Mouse (Mus musculus): ENCODE measurements around the gene 2310022A10Rik. TPM values are rescaled to one million over a fixed set of nuclear protein-coding genes. Genes with fewer than 3 reads are reported as not detected.

2310022A10Rik gene
- total and polyA plus RNA-seq, 3 experiments = 5.2 to 61.2 (median 26.0) TPM

DNA sequence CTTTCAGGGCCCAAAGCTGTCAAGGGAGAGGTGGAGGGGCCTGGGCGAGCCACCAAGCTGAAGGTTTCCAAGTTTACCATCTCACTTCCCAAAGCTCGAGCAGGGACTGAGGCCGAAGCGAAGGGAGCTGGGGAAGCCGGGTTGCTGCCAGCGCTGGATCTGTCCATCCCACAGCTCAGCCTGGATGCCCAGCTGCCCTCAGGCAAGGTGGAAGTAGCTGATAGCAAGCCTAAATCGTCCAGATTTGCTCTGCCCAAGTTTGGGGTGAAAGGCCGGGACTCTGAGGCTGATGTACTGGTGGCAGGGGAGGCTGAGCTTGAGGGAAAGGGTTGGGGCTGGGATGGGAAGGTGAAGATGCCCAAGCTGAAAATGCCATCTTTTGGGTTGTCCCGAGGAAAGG is 34.7 kb upstream of the 2310022A10Rik start:
- DNase-seq (ENCODE audit: low spot score) (no peak), ATAC-seq (ENCODE audit: extremely low read depth, insufficient number of reproducible peaks, low FRiP score, poor library complexity, severe bottlenecking) (no peak)
- no peak for TF ChIP-seq GATA2 (IDR thresholded peaks at IDR 0.05; ENCODE audit: borderline replicate concordance, low read depth, low read length)
- no peak for TF ChIP-seq POLR2AphosphoS5 (IDR thresholded peaks at IDR 0.05; ENCODE audit: insufficient replicate concordance, low read depth, low read length)
- TF ChIP-seq GATA1 (IDR thresholded peaks at IDR 0.05; ENCODE audit: borderline replicate concordance, low read length) = no peak
- TF ChIP-seq TAL1 (conservative IDR thresholded peaks at IDR 0.05; ENCODE audit: low read depth, low read length) = no peak
- no peak for TF ChIP-seq CTCF (IDR thresholded peaks at IDR 0.05; ENCODE audit: low read depth, low read length)
- Histone ChIP-seq H3K9me3 (replicated peaks) (peaks cover 6% of the 10 kb centered on the region), H3K27me3 (ENCODE audit: insufficient read depth, low read length) (peaks cover 8% of the 10 kb centered on the region; the same call in 1 of the 2 replicates), H3K36me3 (replicated peaks) (peaks cover 25% of the 10 kb centered on the region), H3K4me3 (ENCODE audit: low read depth, low read length) (no peak overlapping the region), H3K4me1 (ENCODE audit: insufficient read depth, low read depth, low read length) (no peaks in the 10 kb centered on the region; the same call in 1 of the 2 replicates)

DNA sequence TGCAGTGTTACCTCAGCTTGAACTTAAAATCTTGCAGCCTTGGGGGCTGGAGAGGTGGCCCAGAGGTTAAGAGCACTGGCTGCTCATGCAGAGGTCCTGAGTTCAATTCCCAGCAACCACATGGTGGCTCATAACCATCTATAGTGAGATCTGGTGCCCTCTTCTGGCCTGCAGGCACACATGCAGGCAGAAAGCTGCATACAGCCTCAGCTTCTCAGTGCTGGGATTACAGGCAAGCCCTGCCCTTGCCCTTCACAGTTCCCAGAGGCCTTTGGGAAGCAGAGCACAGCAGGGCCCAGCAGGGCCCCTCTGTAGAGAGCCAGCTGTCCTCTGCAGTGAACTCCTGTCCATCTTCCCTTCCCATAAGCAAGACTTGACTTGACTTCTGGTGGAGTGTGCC is 32.9 kb upstream of the 2310022A10Rik start:
- H3K27me3 ChIP-seq (ENCODE audit: insufficient read depth, low read length) = peaks cover 15% of the 10 kb centered on the region
- no peak for ATAC-seq (ENCODE audit: extremely low read depth, insufficient number of reproducible peaks, low FRiP score, poor library complexity, severe bottlenecking)

DNA sequence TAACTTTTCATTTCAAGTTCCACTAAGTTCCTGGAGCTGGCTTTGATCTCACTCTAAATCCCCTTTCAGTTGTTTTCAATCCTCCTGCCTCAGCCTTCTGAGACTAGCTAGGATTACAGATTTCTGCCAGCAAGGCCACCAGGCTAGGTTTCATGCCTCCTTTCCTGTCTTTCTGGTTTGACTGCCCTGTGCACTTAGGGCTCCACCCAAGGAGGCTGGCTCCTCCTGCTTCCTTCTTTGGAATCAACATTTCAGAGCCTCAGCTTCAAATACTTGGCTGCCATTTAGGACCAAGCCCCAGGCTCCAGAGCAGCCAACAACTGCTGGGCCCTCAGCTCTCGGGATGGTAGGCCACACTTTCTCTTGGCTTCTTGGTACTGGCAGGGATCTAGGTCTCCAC is 32.4 kb upstream of the 2310022A10Rik start:
- Histone ChIP-seq H3K27me3 (ENCODE audit: insufficient read depth, low read length) (peaks cover 15% of the 10 kb centered on the region), H3K9me3 (replicated peaks) (peaks cover 6% of the 10 kb centered on the region), H3K36me3 (replicated peaks) (peaks cover 19% of the 10 kb centered on the region), H3K4me3 (ENCODE audit: low read depth, low read length) (no peak overlapping the region), H3K4me1 (ENCODE audit: insufficient read depth, low read depth, low read length) (peaks cover under 1% of the 10 kb centered on the region; the same call in 1 of the 2 replicates)
- DNase-seq (ENCODE audit: low spot score) (no peak), ATAC-seq (ENCODE audit: extremely low read depth, insufficient number of reproducible peaks, low FRiP score, poor library complexity, severe bottlenecking) (no peak)
- no peak for TF ChIP-seq CTCF (IDR thresholded peaks at IDR 0.05; ENCODE audit: low read depth, low read length)
- no peak for TF ChIP-seq GATA2 (IDR thresholded peaks at IDR 0.05; ENCODE audit: borderline replicate concordance, low read depth, low read length)
- TF ChIP-seq POLR2AphosphoS5 (IDR thresholded peaks at IDR 0.05; ENCODE audit: insufficient replicate concordance, low read depth, low read length) = no peak
- TF ChIP-seq GATA1 (IDR thresholded peaks at IDR 0.05; ENCODE audit: borderline replicate concordance, low read length) = no peak
- TF ChIP-seq TAL1 (conservative IDR thresholded peaks at IDR 0.05; ENCODE audit: low read depth, low read length) = no peak

More for the DNA sequence above, 32.9 kb upstream of the 2310022A10Rik start:
- Histone ChIP-seq H3K9me3 (replicated peaks) (peaks cover 6% of the 10 kb centered on the region), H3K4me1 (ENCODE audit: insufficient read depth, low read depth, low read length) (no peaks in the 10 kb centered on the region; the same call in 1 of the 2 replicates), H3K36me3 (replicated peaks) (peaks cover 23% of the 10 kb centered on the region), H3K4me3 (ENCODE audit: low read depth, low read length) (no peak overlapping the region)
- DNase-seq (ENCODE audit: low spot score) = no peak
- no peak for TF ChIP-seq GATA1 (IDR thresholded peaks at IDR 0.05; ENCODE audit: borderline replicate concordance, low read length)
- TF ChIP-seq POLR2AphosphoS5 (IDR thresholded peaks at IDR 0.05; ENCODE audit: insufficient replicate concordance, low read depth, low read length) = no peak
- TF ChIP-seq TAL1 (conservative IDR thresholded peaks at IDR 0.05; ENCODE audit: low read depth, low read length) = no peak
- TF ChIP-seq GATA2 (IDR thresholded peaks at IDR 0.05; ENCODE audit: borderline replicate concordance, low read depth, low read length) = no peak
- TF ChIP-seq CTCF (IDR thresholded peaks at IDR 0.05; ENCODE audit: low read depth, low read length) = no peak

DNA sequence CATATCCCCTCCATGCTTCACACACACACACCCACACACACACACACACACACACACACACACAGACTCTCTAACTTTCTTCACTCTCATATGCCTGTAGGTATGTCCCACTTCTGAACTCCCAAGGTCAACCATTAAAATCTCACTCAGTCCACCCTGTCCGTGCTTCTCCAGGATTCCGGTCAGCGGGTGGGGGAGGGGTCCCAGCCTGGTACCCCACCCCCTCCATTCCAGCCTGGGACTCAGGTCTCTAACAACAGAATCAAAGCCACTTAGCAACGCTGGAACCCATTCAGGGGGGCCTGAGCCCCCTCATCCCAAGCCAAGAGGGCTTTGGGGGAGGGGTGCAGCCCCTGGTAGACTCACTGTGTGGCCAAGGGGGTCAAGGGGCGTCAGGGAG is 30.1 kb upstream of the 2310022A10Rik start, which contains the start of gene Hipk4:
TSS of gene Hipk4 (plus strand) at position 301 of the 400 bp plus-strand sequence.
- TF ChIP-seq POLR2AphosphoS5 (IDR thresholded peaks at IDR 0.05; ENCODE audit: insufficient replicate concordance, low read depth, low read length) (no peak), TAL1 (conservative IDR thresholded peaks at IDR 0.05; ENCODE audit: low read depth, low read length) (no peak), CTCF (IDR thresholded peaks at IDR 0.05; ENCODE audit: low read depth, low read length) (no peak), GATA2 (IDR thresholded peaks at IDR 0.05; ENCODE audit: borderline replicate concordance, low read depth, low read length) (no peak), GATA1 (IDR thresholded peaks at IDR 0.05; ENCODE audit: borderline replicate concordance, low read length) (no peak)
- ATAC-seq (ENCODE audit: extremely low read depth, insufficient number of reproducible peaks, low FRiP score, poor library complexity, severe bottlenecking) (no peak), DNase-seq (ENCODE audit: low spot score) (no peak)
- Histone ChIP-seq H3K36me3 (replicated peaks) (peaks cover 6% of the 10 kb centered on the region), H3K4me1 (ENCODE audit: insufficient read depth, low read depth, low read length) (peaks cover 9% of the 10 kb centered on the region), H3K27me3 (ENCODE audit: insufficient read depth, low read length) (peaks cover 15% of the 10 kb centered on the region), H3K9me3 (replicated peaks) (peaks cover 6% of the 10 kb centered on the region), H3K4me3 (ENCODE audit: low read depth, low read length) (no peak within 1 kb of the TSS)

DNA sequence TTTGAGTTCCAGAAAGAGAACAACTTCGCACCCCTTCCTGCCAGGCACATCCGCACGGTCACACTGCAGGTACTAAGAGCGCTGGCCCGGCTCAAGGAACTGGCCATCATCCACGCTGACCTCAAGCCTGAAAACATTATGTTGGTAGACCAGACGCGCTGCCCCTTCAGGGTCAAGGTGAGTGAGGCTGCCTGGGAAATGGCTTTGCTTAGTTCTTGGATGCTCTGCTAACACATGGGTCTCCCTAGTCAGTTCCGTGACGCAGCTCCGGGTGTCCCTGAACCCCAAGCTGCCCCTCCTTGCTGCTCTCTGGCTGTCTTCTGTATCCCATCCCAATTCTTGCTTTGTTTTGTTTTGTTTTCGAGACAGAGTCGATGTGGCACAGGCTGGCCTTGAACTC is 29.2 kb upstream of the 2310022A10Rik start:
- Histone ChIP-seq H3K36me3 (replicated peaks) (peaks cover under 1% of the 10 kb centered on the region), H3K9me3 (replicated peaks) (peaks cover 6% of the 10 kb centered on the region), H3K4me1 (ENCODE audit: insufficient read depth, low read depth, low read length) (peaks cover 9% of the 10 kb centered on the region), H3K27me3 (ENCODE audit: insufficient read depth, low read length) (peaks cover 15% of the 10 kb centered on the region), H3K4me3 (ENCODE audit: low read depth, low read length) (no peak overlapping the region)
- no peak for TF ChIP-seq GATA2 (IDR thresholded peaks at IDR 0.05; ENCODE audit: borderline replicate concordance, low read depth, low read length)
- no peak for TF ChIP-seq CTCF (IDR thresholded peaks at IDR 0.05; ENCODE audit: low read depth, low read length)
- TF ChIP-seq GATA1 (IDR thresholded peaks at IDR 0.05; ENCODE audit: borderline replicate concordance, low read length) = no peak
- TF ChIP-seq POLR2AphosphoS5 (IDR thresholded peaks at IDR 0.05; ENCODE audit: insufficient replicate concordance, low read depth, low read length) = no peak
- no peak for TF ChIP-seq TAL1 (conservative IDR thresholded peaks at IDR 0.05; ENCODE audit: low read depth, low read length)
- no peak for ATAC-seq (ENCODE audit: extremely low read depth, insufficient number of reproducible peaks, low FRiP score, poor library complexity, severe bottlenecking)
- DNase-seq (ENCODE audit: low spot score) = no peak

DNA sequence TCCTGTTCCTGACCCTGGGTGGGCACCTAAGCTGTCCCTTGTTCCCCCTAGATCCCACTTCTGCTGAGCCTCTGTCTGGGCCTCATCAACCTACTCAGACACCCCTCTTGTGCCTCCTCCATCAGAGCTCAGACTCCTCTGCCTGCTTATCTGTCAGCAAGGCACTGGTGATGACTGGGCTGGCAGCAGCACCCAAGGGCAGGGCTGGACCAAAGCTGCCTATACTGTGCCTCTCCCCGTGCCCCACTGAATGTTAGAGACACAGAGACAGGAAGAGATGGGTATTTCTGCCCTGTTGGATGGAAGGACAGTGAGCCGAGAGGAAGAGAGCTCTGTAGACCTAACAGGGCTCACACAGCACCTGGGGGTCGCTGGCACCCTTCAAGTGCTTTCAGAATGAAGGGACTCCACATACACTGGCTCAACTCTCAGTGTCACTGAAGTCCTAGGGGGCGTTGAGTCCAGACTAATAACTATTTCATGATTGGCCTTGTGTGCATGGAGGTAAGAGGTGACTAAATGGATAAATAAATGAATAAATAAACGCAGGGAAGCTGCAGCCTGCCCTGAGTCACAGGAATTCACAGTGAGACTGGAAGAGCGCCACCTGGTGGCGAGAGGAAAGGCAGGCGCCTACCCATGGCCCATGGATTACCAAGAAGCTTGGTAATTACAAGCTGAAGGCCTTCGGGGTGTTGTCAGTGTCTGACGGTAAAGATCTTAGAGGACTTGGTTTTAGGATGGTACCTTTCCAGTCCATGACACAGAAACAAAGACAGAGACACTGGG is 26.8 kb upstream of the 2310022A10Rik start:
- no peak overlapping the region for H3K4me3 ChIP-seq (ENCODE audit: low read depth, low read length)
- no peaks in the 10 kb centered on the region for H3K9me3 ChIP-seq (replicated peaks)
- peaks cover 17% of the 10 kb centered on the region for H3K27me3 ChIP-seq (ENCODE audit: insufficient read depth, low read length)
- TF ChIP-seq GATA1 (IDR thresholded peaks at IDR 0.05; ENCODE audit: borderline replicate concordance, low read length) (no peak), CTCF (IDR thresholded peaks at IDR 0.05; ENCODE audit: low read depth, low read length) (peak; percentile 94)
- DNase-seq (ENCODE audit: low spot score) (peak; percentile 82), ATAC-seq (ENCODE audit: extremely low read depth, insufficient number of reproducible peaks, low FRiP score, poor library complexity, severe bottlenecking) (0 out of 2 replicates have a peak, but pooled peaks have one; percentile 54)
- H3K36me3 ChIP-seq (replicated peaks) = no peaks in the 10 kb centered on the region
- peaks cover 14% of the 10 kb centered on the region for H3K4me1 ChIP-seq (ENCODE audit: insufficient read depth, low read depth, low read length)
